Mouse (Mus musculus): ENCODE data around the gene Flrt3. TPM values are rescaled to one million over a fixed set of nuclear protein-coding genes. Genes with fewer than 3 reads are reported as not detected.

Gene Flrt3
- polyA plus RNA-seq, 1 experiment from 2014 or later = 43.1 TPM

- Histone ChIP-seq H3K9ac (ENCODE audit: low read depth, low read length) (no peak overlapping the region), H3K27ac (replicated peaks; ENCODE audit: low read depth, low read length) (no peak overlapping the region), H3K27me3 (replicated peaks; ENCODE audit: control insufficient read depth, insufficient read depth, low read length) (no peaks in the 10 kb centered on the region), H3K4me2 (ENCODE audit: low read depth, low read length) (no peak overlapping the region), H3K9me3 (ENCODE audit: control insufficient read depth, low read length) (no peaks in the 10 kb centered on the region), H3K36me3 (ENCODE audit: control insufficient read depth, insufficient read depth, low read length) (no peaks in the 10 kb centered on the region), H3K4me3 (ENCODE audit: low read depth, low read length) (no peak overlapping the region), H3K4me1 (ENCODE audit: control insufficient read depth, insufficient read depth, low read length) (no peaks in the 10 kb centered on the region)
- 69% methylated on average over 4 of the region's 4 CpGs for WGBS
- ATAC-seq (ENCODE audit: low read depth) = no peak
- DNase-seq (ENCODE audit: low spot score) = no peak
These were observed 21.2 kb upstream of the Flrt3 start for GRCm38 (mm10) chr2:140692461-140692860.

GRCm38 (mm10) chr2:140691403-140691802 lies 20.1 kb upstream of the Flrt3 start:
- Histone ChIP-seq H3K4me1 (ENCODE audit: control insufficient read depth, insufficient read depth, low read length) (no peaks in the 10 kb centered on the region), H3K9ac (ENCODE audit: low read depth, low read length) (no peak overlapping the region), H3K36me3 (ENCODE audit: control insufficient read depth, insufficient read depth, low read length) (no peaks in the 10 kb centered on the region), H3K27me3 (replicated peaks; ENCODE audit: control insufficient read depth, insufficient read depth, low read length) (no peaks in the 10 kb centered on the region), H3K4me2 (ENCODE audit: low read depth, low read length) (no peak overlapping the region), H3K27ac (replicated peaks; ENCODE audit: low read depth, low read length) (no peak overlapping the region), H3K4me3 (ENCODE audit: low read depth, low read length) (no peak overlapping the region), H3K9me3 (ENCODE audit: control insufficient read depth, low read length) (no peaks in the 10 kb centered on the region)
- DNase-seq (ENCODE audit: low spot score) (no peak), ATAC-seq (ENCODE audit: low read depth) (no peak)
- 65% methylated on average over 1 of the region's 1 CpGs for WGBS

- H3K27ac ChIP-seq (replicated peaks; ENCODE audit: low read depth, low read length) = no peak overlapping the region
- H3K4me3 ChIP-seq (ENCODE audit: low read depth, low read length) = no peak overlapping the region
- no peak overlapping the region for H3K9ac ChIP-seq (ENCODE audit: low read depth, low read length)
- no peaks in the 10 kb centered on the region for H3K4me1 ChIP-seq (ENCODE audit: control insufficient read depth, insufficient read depth, low read length)
- no peak for ATAC-seq (ENCODE audit: low read depth)
- no peaks in the 10 kb centered on the region for H3K9me3 ChIP-seq (ENCODE audit: control insufficient read depth, low read length)
- no peak overlapping the region for H3K4me2 ChIP-seq (ENCODE audit: low read depth, low read length)
- no peaks in the 10 kb centered on the region for H3K36me3 ChIP-seq (ENCODE audit: control insufficient read depth, insufficient read depth, low read length)
- H3K27me3 ChIP-seq (replicated peaks; ENCODE audit: control insufficient read depth, insufficient read depth, low read length) = no peaks in the 10 kb centered on the region
- DNase-seq (ENCODE audit: low spot score) = no peak
- 83% methylated on average over 2 of the region's 2 CpGs for WGBS
These were observed 19.6 kb upstream of the Flrt3 start for GRCm38 (mm10) chr2:140690906-140691305.

GRCm38 (mm10) chr2:140676728-140677127 lies 5.5 kb upstream of the Flrt3 start:
- no peak overlapping the region for H3K4me2 ChIP-seq (ENCODE audit: low read depth, low read length)
- H3K4me3 ChIP-seq (ENCODE audit: low read depth, low read length) = no peak overlapping the region
- H3K9ac ChIP-seq (ENCODE audit: low read depth, low read length) = no peak overlapping the region
- ATAC-seq (ENCODE audit: low read depth) (no peak), DNase-seq (ENCODE audit: low spot score) (no peak)
- H3K27ac ChIP-seq (replicated peaks; ENCODE audit: low read depth, low read length) = no peak overlapping the region
- 0 out of 2 replicates have a peak, but pooled peaks cover 4% of the 10 kb centered on the region for H3K4me1 ChIP-seq (ENCODE audit: control insufficient read depth, insufficient read depth, low read length)
- no peaks in the 10 kb centered on the region for H3K9me3 ChIP-seq (ENCODE audit: control insufficient read depth, low read length)
- H3K27me3 ChIP-seq (replicated peaks; ENCODE audit: control insufficient read depth, insufficient read depth, low read length) = no peaks in the 10 kb centered on the region
- WGBS = 40% methylated on average over 3 of the region's 3 CpGs
- no peaks in the 10 kb centered on the region for H3K36me3 ChIP-seq (ENCODE audit: control insufficient read depth, insufficient read depth, low read length)

GRCm38 (mm10) chr2:140673466-140673865 lies 2.2 kb upstream of the Flrt3 start:
- Histone ChIP-seq H3K27ac (replicated peaks; ENCODE audit: low read depth, low read length) (no peak overlapping the region), H3K9ac (ENCODE audit: low read depth, low read length) (no peak overlapping the region), H3K9me3 (ENCODE audit: control insufficient read depth, low read length) (no peaks in the 10 kb centered on the region), H3K4me3 (ENCODE audit: low read depth, low read length) (no peak overlapping the region), H3K36me3 (ENCODE audit: control insufficient read depth, insufficient read depth, low read length) (no peaks in the 10 kb centered on the region), H3K27me3 (replicated peaks; ENCODE audit: control insufficient read depth, insufficient read depth, low read length) (no peaks in the 10 kb centered on the region), H3K4me2 (ENCODE audit: low read depth, low read length) (no peak overlapping the region), H3K4me1 (ENCODE audit: control insufficient read depth, insufficient read depth, low read length) (0 out of 2 replicates have a peak, but pooled peaks cover 4% of the 10 kb centered on the region)
- DNase-seq (ENCODE audit: low spot score) (no peak), ATAC-seq (ENCODE audit: low read depth) (no peak)
- WGBS = 73% methylated on average over 5 of the region's 5 CpGs

GRCm38 (mm10) chr2:140670457-140670856 lies 812 bp downstream of the Flrt3 start:
- ATAC-seq (ENCODE audit: low read depth) = peak; percentile 20; the same call in 1 of the 2 replicates
- Histone ChIP-seq H3K9me3 (ENCODE audit: control insufficient read depth, low read length) (no peaks in the 10 kb centered on the region), H3K4me2 (ENCODE audit: low read depth, low read length) (peak overlapping the region; percentile 71), H3K27ac (replicated peaks; ENCODE audit: low read depth, low read length) (peak overlapping the region; percentile 88), H3K36me3 (ENCODE audit: control insufficient read depth, insufficient read depth, low read length) (no peaks in the 10 kb centered on the region), H3K4me3 (ENCODE audit: low read depth, low read length) (peak overlapping the region; percentile 59), H3K27me3 (replicated peaks; ENCODE audit: control insufficient read depth, insufficient read depth, low read length) (no peaks in the 10 kb centered on the region), H3K4me1 (ENCODE audit: control insufficient read depth, insufficient read depth, low read length) (peaks cover 18% of the 10 kb centered on the region), H3K9ac (ENCODE audit: low read depth, low read length) (peak overlapping the region; percentile 81)
- WGBS = under 1% methylated on average over 12 of the region's 12 CpGs
- DNase-seq (ENCODE audit: low spot score) = peak; percentile 79

- peak overlapping the region; percentile 59 for H3K4me3 ChIP-seq (ENCODE audit: low read depth, low read length)
- H3K4me2 ChIP-seq (ENCODE audit: low read depth, low read length) = peak overlapping the region; percentile 71
- H3K36me3 ChIP-seq (ENCODE audit: control insufficient read depth, insufficient read depth, low read length) = no peaks in the 10 kb centered on the region
- ATAC-seq (ENCODE audit: low read depth) (no peak), DNase-seq (ENCODE audit: low spot score) (no peak)
- no peaks in the 10 kb centered on the region for H3K9me3 ChIP-seq (ENCODE audit: control insufficient read depth, low read length)
- H3K9ac ChIP-seq (ENCODE audit: low read depth, low read length) = peak overlapping the region; percentile 81
- H3K27me3 ChIP-seq (replicated peaks; ENCODE audit: control insufficient read depth, insufficient read depth, low read length) = no peaks in the 10 kb centered on the region
- peak overlapping the region; percentile 44; the same call in 1 of the 2 replicates for H3K27ac ChIP-seq (replicated peaks; ENCODE audit: low read depth, low read length)
- WGBS = 19% methylated on average over 2 of the region's 2 CpGs
- peaks cover 22% of the 10 kb centered on the region for H3K4me1 ChIP-seq (ENCODE audit: control insufficient read depth, insufficient read depth, low read length)
These were observed 1.5 kb downstream of the Flrt3 start for GRCm38 (mm10) chr2:140669786-140670185.

GRCm38 (mm10) chr2:140669081-140669480 lies 2.2 kb downstream of the Flrt3 start:
- ATAC-seq (ENCODE audit: low read depth) = no peak
- peak overlapping the region; percentile 59 for H3K4me3 ChIP-seq (ENCODE audit: low read depth, low read length)
- no peaks in the 10 kb centered on the region for H3K27me3 ChIP-seq (replicated peaks; ENCODE audit: control insufficient read depth, insufficient read depth, low read length)
- H3K4me1 ChIP-seq (ENCODE audit: control insufficient read depth, insufficient read depth, low read length) = peaks cover 27% of the 10 kb centered on the region
- 0 out of 2 replicates have a peak, but pooled peaks cover 2% of the 10 kb centered on the region for H3K36me3 ChIP-seq (ENCODE audit: control insufficient read depth, insufficient read depth, low read length)
- H3K27ac ChIP-seq (replicated peaks; ENCODE audit: low read depth, low read length) = peak overlapping the region; percentile 36
- peak overlapping the region; percentile 71 for H3K4me2 ChIP-seq (ENCODE audit: low read depth, low read length)
- no peaks in the 10 kb centered on the region for H3K9me3 ChIP-seq (ENCODE audit: control insufficient read depth, low read length)
- H3K9ac ChIP-seq (ENCODE audit: low read depth, low read length) = peak overlapping the region; percentile 65
- WGBS = 30% methylated on average over 2 of the region's 2 CpGs
- peak; percentile 42 for DNase-seq (ENCODE audit: low spot score)

GRCm38 (mm10) chr2:140668311-140668710 lies 3.0 kb downstream of the Flrt3 start:
- H3K27ac ChIP-seq (replicated peaks; ENCODE audit: low read depth, low read length) = peak overlapping the region; percentile 36
- peak overlapping the region; percentile 59 for H3K4me3 ChIP-seq (ENCODE audit: low read depth, low read length)
- DNase-seq (ENCODE audit: low spot score) (peak; percentile 95), ATAC-seq (ENCODE audit: low read depth) (peak; percentile 55)
- H3K9ac ChIP-seq (ENCODE audit: low read depth, low read length) = peak overlapping the region; percentile 65
- no peaks in the 10 kb centered on the region for H3K9me3 ChIP-seq (ENCODE audit: control insufficient read depth, low read length)
- H3K4me1 ChIP-seq (ENCODE audit: control insufficient read depth, insufficient read depth, low read length) = peaks cover 27% of the 10 kb centered on the region
- 1% methylated on average over 8 of the region's 8 CpGs for WGBS
- H3K27me3 ChIP-seq (replicated peaks; ENCODE audit: control insufficient read depth, insufficient read depth, low read length) = no peaks in the 10 kb centered on the region
- peak overlapping the region; percentile 71 for H3K4me2 ChIP-seq (ENCODE audit: low read depth, low read length)
- H3K36me3 ChIP-seq (ENCODE audit: control insufficient read depth, insufficient read depth, low read length) = peaks cover 9% of the 10 kb centered on the region; the same call in 1 of the 2 replicates

Measured in embryonic facial prominence, embryonic 14.5 days (tissue).